Mouse (Mus musculus) hindbrain, embryonic 13.5 days (tissue): ENCODE results near the gene Socs3. TPM values are rescaled to one million over a fixed set of nuclear protein-coding genes. Genes with fewer than 3 reads are reported as not detected.

Experiments
- ATAC-seq: fragments of 200-750 bp; cut with Nextera tagmentation; 2 replicates; pipeline ENCODE4 v1.8.0; 2017; ENCODE audit warnings: moderate TSS enrichment; ENCODE audit not compliant: low FRiP score
- H3K27ac ChIP-seq: fragments of 300-500 bp; sonication (generic); 2 replicates; pipeline ENCODE4 v1.5.1; 2015; ENCODE audit warnings: inconsistent platforms, mild to moderate bottlenecking, moderate library complexity
- H3K27me3 ChIP-seq: fragments of 300-500 bp; sonication (generic); 2 replicates; pipeline ENCODE4 v1.6.1; 2015; ENCODE audit warnings: mild to moderate bottlenecking, inconsistent platforms
- H3K36me3 ChIP-seq: fragments of 300-500 bp; sonication (generic); 2 replicates; pipeline ENCODE4 v1.6.1; 2015; ENCODE audit warnings: mild to moderate bottlenecking, inconsistent platforms
- H3K4me1 ChIP-seq: fragments of 300-500 bp; sonication (generic); replicated peaks from 2 replicates; pipeline ENCODE4 v1.6.1; 2015; ENCODE audit warnings: inconsistent platforms
- H3K4me2 ChIP-seq: fragments of 300-500 bp; sonication (generic); 2 replicates; pipeline ENCODE4 v1.6.1; 2015; ENCODE audit warnings: inconsistent platforms, mild to moderate bottlenecking, moderate library complexity
- H3K4me3 ChIP-seq: fragments of 300-500 bp; sonication (generic); 2 replicates; pipeline ENCODE4 v1.5.1; 2015; ENCODE audit warnings: mild to moderate bottlenecking, inconsistent platforms
- H3K9ac ChIP-seq: fragments of 300-500 bp; sonication (generic); 2 replicates; pipeline ENCODE4 v1.6.1; 2015; ENCODE audit warnings: mild to moderate bottlenecking, inconsistent platforms
- H3K9me3 ChIP-seq: fragments of 300-500 bp; sonication (generic); 2 replicates; pipeline ENCODE4 v1.6.1; 2016; ENCODE audit warnings: inconsistent platforms
- WGBS: fragments of 180-500 bp; shearing (Covaris S2); methylation state at CpG from one replicate; pipeline ENCODE4 v1.1.7; 2015; 5-methylcytosine and 5-hydroxymethylcytosine counted together
- microRNA-seq: library from miRNA; unstranded; fragments of <30 nt; microRNA quantifications from one replicate; pipeline ENCODE4, GENCODE M21; 2016
- polyA plus RNA-seq: library from polyadenylated mRNA; unstranded; fragments of >200 nt; fragmentation: Nextera tagmentation; extraction: Ambion mirVana; gene quantifications from 2 replicates; pipeline ENCODE4 v1.2.1, GENCODE M21; 2015

Socs3 gene
- polyA plus RNA-seq, 1 experiment from 2014 or later: 8.8 TPM

GRCm38 (mm10) chr11:117919211-117919610 lies 50.6 kb downstream of the Socs3 start:
- H3K27ac ChIP-seq: no peak overlapping the region
- H3K4me3 ChIP-seq: no peak overlapping the region
- ATAC-seq: no peak
- H3K9me3 ChIP-seq: 0 out of 2 replicates have a peak, but pooled peaks cover 4% of the 10 kb centered on the region
- no peak overlapping the region for H3K9ac ChIP-seq
- H3K36me3 ChIP-seq: no peaks in the 10 kb centered on the region
- H3K27me3 ChIP-seq: 0 out of 2 replicates have a peak, but pooled peaks cover 8% of the 10 kb centered on the region
- no peak overlapping the region for H3K4me2 ChIP-seq
- 0 out of 2 replicates have a peak, but pooled peaks cover 6% of the 10 kb centered on the region for H3K4me1 ChIP-seq
- WGBS: 13% methylated on average over 5 of the region's 5 CpGs

GRCm38 (mm10) chr11:117918541-117918940 lies 51.3 kb downstream of the Socs3 start:
- Histone ChIP-seq H3K27ac (no peak overlapping the region), H3K4me3 (no peak overlapping the region), H3K4me1 (0 out of 2 replicates have a peak, but pooled peaks cover 6% of the 10 kb centered on the region), H3K9me3 (0 out of 2 replicates have a peak, but pooled peaks cover 4% of the 10 kb centered on the region), H3K4me2 (no peak overlapping the region), H3K27me3 (0 out of 2 replicates have a peak, but pooled peaks cover 8% of the 10 kb centered on the region), H3K9ac (no peak overlapping the region), H3K36me3 (no peaks in the 10 kb centered on the region)
- 74% methylated on average over 11 of the region's 11 CpGs for WGBS
- no peak for ATAC-seq

Small RNAs within 50 kb of the gene (microRNA-seq; reads per million reads assigned to microRNA genes)
- not detected for gene Mir6933

Other genes with a start within 250 kb of the Socs3 start
- gene Tmc8, start 188.0 kb downstream of the Socs3 start, polyA plus RNA-seq: 0.75 and 1.5 TPM in 2 replicates
- 5.3 TPM in 2 replicates for gene Tmc6, start 187.8 kb downstream of the Socs3 start, polyA plus RNA-seq
- not detected in 2 replicates for gene 6030468B19Rik, start 172.4 kb downstream of the Socs3 start, polyA plus RNA-seq
- 0.70 and 0.74 TPM in 2 replicates for gene Gm20708, start 160.4 kb downstream of the Socs3 start, polyA plus RNA-seq
- 14.6 and 16.5 TPM in 2 replicates for gene Syngr2, start 160.4 kb downstream of the Socs3 start, polyA plus RNA-seq
- 4.2 and 4.9 TPM in 2 replicates for gene Afmid, start 144.1 kb downstream of the Socs3 start, polyA plus RNA-seq
- 25.3 and 26.0 TPM in 2 replicates for gene Tk1, start 144.0 kb downstream of the Socs3 start, polyA plus RNA-seq
- gene Birc5, start 120.8 kb downstream of the Socs3 start, polyA plus RNA-seq: 56.0 and 57.4 TPM in 2 replicates
- gene Tmem235, start 109.3 kb downstream of the Socs3 start, polyA plus RNA-seq: not detected in 2 replicates
- 3.2 and 3.3 TPM in 2 replicates for gene Tha1, start 96.6 kb downstream of the Socs3 start, polyA plus RNA-seq
- gene Pgs1, start 16.2 kb upstream of the Socs3 start, polyA plus RNA-seq: 47.4 and 47.6 TPM in 2 replicates
- 0.30 and 0.32 TPM in 2 replicates for gene Dnah17, start 160.6 kb upstream of the Socs3 start, polyA plus RNA-seq